Mouse (Mus musculus) MEL (cell line): ENCODE results near the gene Dnajc21. TPM values are rescaled to one million over a fixed set of nuclear protein-coding genes. Genes with fewer than 3 reads are reported as not detected.

Experiments
- DNase-seq: peaks from one replicate; pipeline ENCODE4 v3.0.0; 2011; ENCODE audit warnings: low read depth, low spot score
- H3K27ac ChIP-seq: 2 replicates; pipeline ENCODE4 v1.5.1; 2012; ENCODE audit warnings: low read depth, mild to moderate bottlenecking, control low read depth, low read length, moderate library complexity; ENCODE audit not compliant: control insufficient read depth
- H3K27me3 ChIP-seq, 2 experiments: fragments of 150-350 bp in 1 of 2; sonication (generic) in 1 of 2; 2 replicates each; pipeline ENCODE4 v1.6.1; 2012; ENCODE audit warnings: low read length in 2 of 2, mild to moderate bottlenecking in 2 of 2, improper control_type of control experiment in 1 of 2, moderate library complexity in 1 of 2; ENCODE audit not compliant: insufficient read depth in 2 of 2, control insufficient read depth in 1 of 2
- H3K36me3 ChIP-seq, 2 experiments: 2 replicates each; pipeline ENCODE4 v1.6.1; 2012 to 2014; ENCODE audit warnings: low read length in 2 of 2, improper control_type of control experiment in 1 of 2, inconsistent platforms in 1 of 2, mild to moderate bottlenecking in 1 of 2; ENCODE audit not compliant: insufficient read depth in 2 of 2, control insufficient read depth in 1 of 2
- H3K4me1 ChIP-seq, 2 experiments: fragments of 150-350 bp in 1 of 2; sonication (generic) in 1 of 2; 2 replicates each; pipeline ENCODE4 v1.6.1; 2012; ENCODE audit warnings: low read length in 2 of 2, improper control_type of control experiment in 1 of 2, mild to moderate bottlenecking in 1 of 2; ENCODE audit not compliant: insufficient read depth in 2 of 2, control insufficient read depth in 1 of 2
- H3K4me3 ChIP-seq, 2 experiments: fragments of 150-350 bp in 1 of 2; sonication (generic) in 1 of 2; 2 replicates each; pipeline ENCODE4 v1.5.1; 2012; ENCODE audit warnings: low read depth in 2 of 2, low read length in 2 of 2, mild to moderate bottlenecking in 2 of 2, moderate library complexity in 2 of 2, control low read depth in 1 of 2, improper control_type of control experiment in 1 of 2; ENCODE audit not compliant: control insufficient read depth in 1 of 2, insufficient read depth in 1 of 2
- H3K79me2 ChIP-seq: 2 replicates; pipeline ENCODE4 v1.6.1; 2012; ENCODE audit warnings: mild to moderate bottlenecking, low read length, moderate library complexity; ENCODE audit not compliant: control insufficient read depth, poor library complexity, insufficient read depth
- H3K9ac ChIP-seq: 2 replicates; pipeline ENCODE4 v1.6.1; 2012; ENCODE audit warnings: low read depth, mild to moderate bottlenecking, control low read depth, low read length, moderate library complexity; ENCODE audit not compliant: control insufficient read depth, poor library complexity, severe bottlenecking
- H3K9me3 ChIP-seq: fragments of 150-350 bp; sonication (generic); replicated peaks from 2 replicates; pipeline ENCODE4 v1.6.1; 2012; ENCODE audit warnings: mild to moderate bottlenecking, low read length, improper control_type of control experiment, moderate library complexity; ENCODE audit not compliant: insufficient read depth
- CHD1 ChIP-seq: IDR thresholded peaks from 2 replicates; pipeline ENCODE4 v1.6.1; 2012; ENCODE audit warnings: low read depth, mild to moderate bottlenecking, inconsistent platforms, low read length, improper control_type of control experiment
- CTCF ChIP-seq, 3 experiments: IDR thresholded peaks in 2 of 3; conservative IDR thresholded peaks in 1 of 3; 2 replicates each; pipeline ENCODE4 v1.5.1; 2011 to 2012; ENCODE audit warnings: low read length in 3 of 3, low read depth in 2 of 3, mild to moderate bottlenecking in 2 of 3, improper control_type of control experiment in 1 of 3, inconsistent platforms in 1 of 3, mixed read lengths in 1 of 3, moderate library complexity in 1 of 3; ENCODE audit not compliant: control insufficient read depth in 1 of 3, insufficient read depth in 1 of 3, poor library complexity in 1 of 3, severe bottlenecking in 1 of 3
- EP300 ChIP-seq, 2 experiments: IDR thresholded peaks; 2 replicates each; pipeline ENCODE4 v1.6.1; 2011; ENCODE audit warnings: improper control_type of control experiment in 2 of 2, low read length in 2 of 2, low read depth in 1 of 2, mild to moderate bottlenecking in 1 of 2
- ETS1 ChIP-seq: IDR thresholded peaks from 2 replicates; pipeline ENCODE4 v1.6.1; 2012; ENCODE audit warnings: low read depth, mild to moderate bottlenecking, inconsistent platforms, low read length, improper control_type of control experiment, moderate library complexity
- GATA1 ChIP-seq: IDR thresholded peaks from 2 replicates; pipeline ENCODE4 v1.6.1; 2011; ENCODE audit warnings: low read depth, low read length, improper control_type of control experiment
- JUND ChIP-seq: IDR thresholded peaks from 2 replicates; pipeline ENCODE4 v1.6.1; 2011; ENCODE audit warnings: low read depth, mild to moderate bottlenecking, improper control_type of control experiment, low read length
- MAX ChIP-seq: IDR thresholded peaks from 2 replicates; pipeline ENCODE4 v1.6.1; 2011; ENCODE audit warnings: low read length, improper control_type of control experiment
- MAZ ChIP-seq: IDR thresholded peaks from 2 replicates; pipeline ENCODE4 v1.6.1; 2012; ENCODE audit warnings: low read depth, mild to moderate bottlenecking, inconsistent platforms, low read length, improper control_type of control experiment
- MEF2A ChIP-seq: IDR thresholded peaks from 2 replicates; pipeline ENCODE4 v1.6.1; 2014; ENCODE audit warnings: low read depth, mild to moderate bottlenecking, inconsistent platforms, low read length, improper control_type of control experiment; ENCODE audit not compliant: poor library complexity, insufficient replicate concordance, severe bottlenecking; ENCODE audit errors: extremely low read depth
- MYC ChIP-seq: IDR thresholded peaks from 2 replicates; pipeline ENCODE4 v1.6.1; 2011; ENCODE audit warnings: low read depth, mild to moderate bottlenecking, low read length, improper control_type of control experiment, moderate library complexity
- POLR2AphosphoS5 ChIP-seq: IDR thresholded peaks from 2 replicates; pipeline ENCODE4 v1.6.1; 2012; ENCODE audit warnings: low read depth, borderline replicate concordance, mild to moderate bottlenecking, inconsistent platforms, low read length, moderate library complexity, mixed read lengths
- UBTF ChIP-seq: IDR thresholded peaks from 2 replicates; pipeline ENCODE4 v1.6.1; 2012; ENCODE audit warnings: low read depth, mild to moderate bottlenecking, inconsistent platforms, low read length, improper control_type of control experiment, moderate library complexity, borderline replicate concordance; ENCODE audit not compliant: insufficient read depth
- polyA plus RNA-seq, 2 experiments: library from polyadenylated mRNA; stranded (reverse) in 1 of 2; unstranded in 1 of 2; fragments of >175 nt in 1 of 2; fragments of >200 nt in 1 of 2; gene quantifications; 2 replicates each; pipeline versions ENCODE4 v1.2.1 to v1.2.4; 2012; ENCODE audit warnings: low replicate concordance in 2 of 2, low read depth in 1 of 2; ENCODE audit not compliant: insufficient read length in 2 of 2, insufficient read depth in 1 of 2, missing spikeins in 1 of 2
- total RNA-seq: library from RNA; depleted of rRNA; stranded (reverse); fragments of 300-350 nt; gene quantifications from 2 replicates; pipeline ENCODE4 v1.2.3, GENCODE M21; 2012

The Dnajc21 gene
- total and polyA plus RNA-seq, 3 experiments = 44.0 to 136 (median 83.6) TPM

GRCm38 (mm10) chr15:10421785-10422144 lies 48.6 kb downstream of the Dnajc21 start:
- Histone ChIP-seq H3K4me1 (no peaks in the 10 kb centered on the region), H3K9ac (no peak overlapping the region), H3K4me3 (no peak overlapping the region), H3K27me3 (no peaks in the 10 kb centered on the region), H3K79me2 (no peaks in the 10 kb centered on the region), H3K9me3 (no peaks in the 10 kb centered on the region), H3K36me3 (no peaks in the 10 kb centered on the region; a peak in 1 of 4 replicates), H3K27ac (no peak overlapping the region)
- DNase-seq = no peak
- no peak for TF ChIP-seq MEF2A
- no peak for TF ChIP-seq CHD1

GRCm38 (mm10) chr15:10421138-10421784 lies 49.1 kb downstream of the Dnajc21 start:
- Histone ChIP-seq H3K79me2 (no peaks in the 10 kb centered on the region), H3K36me3 (no peaks in the 10 kb centered on the region; a peak in 1 of 4 replicates), H3K4me1 (no peaks in the 10 kb centered on the region), H3K27ac (no peak overlapping the region), H3K27me3 (no peaks in the 10 kb centered on the region), H3K9ac (no peak overlapping the region), H3K9me3 (no peaks in the 10 kb centered on the region), H3K4me3 (no peak overlapping the region)
- no peak for DNase-seq
- TF ChIP-seq EP300 (IDR thresholded peaks at IDR 0.05; ENCODE audit: low read depth in 1 of 2, low read length in 2 of 2) (no peak), MYC (no peak), ETS1 (no peak), MAX (no peak), UBTF (no peak), POLR2AphosphoS5 (no peak), GATA1 (no peak), JUND (no peak), CTCF (IDR thresholded peaks at IDR 0.05 in 2 of 3, conservative IDR thresholded peaks at IDR 0.05 in 1 of 3; ENCODE audit: control insufficient read depth in 1 of 3, insufficient read depth in 1 of 3, low read depth in 2 of 3, low read length in 3 of 3, poor library complexity in 1 of 3, severe bottlenecking in 1 of 3) (no peak)

- H3K27ac ChIP-seq = no peak overlapping the region
- no peak overlapping the region for H3K9ac ChIP-seq
- no peak for DNase-seq
- no peaks in the 10 kb centered on the region for H3K4me1 ChIP-seq
- H3K36me3 ChIP-seq = no peaks in the 10 kb centered on the region
- no peaks in the 10 kb centered on the region for H3K79me2 ChIP-seq
- peaks cover 0 to 2% of the 10 kb centered on the region in 2 experiments; a peak in 1 of 4 replicates for H3K27me3 ChIP-seq
- H3K4me3 ChIP-seq = no peak overlapping the region
- TF ChIP-seq POLR2AphosphoS5 (no peak), MAZ (no peak)
- no peaks in the 10 kb centered on the region for H3K9me3 ChIP-seq
Measured at GRCm38 (mm10) chr15:10413656-10414055, 56.7 kb downstream of the Dnajc21 start.
